Mouse (Mus musculus): ENCODE measurements around the gene Tenm4.

DNA sequence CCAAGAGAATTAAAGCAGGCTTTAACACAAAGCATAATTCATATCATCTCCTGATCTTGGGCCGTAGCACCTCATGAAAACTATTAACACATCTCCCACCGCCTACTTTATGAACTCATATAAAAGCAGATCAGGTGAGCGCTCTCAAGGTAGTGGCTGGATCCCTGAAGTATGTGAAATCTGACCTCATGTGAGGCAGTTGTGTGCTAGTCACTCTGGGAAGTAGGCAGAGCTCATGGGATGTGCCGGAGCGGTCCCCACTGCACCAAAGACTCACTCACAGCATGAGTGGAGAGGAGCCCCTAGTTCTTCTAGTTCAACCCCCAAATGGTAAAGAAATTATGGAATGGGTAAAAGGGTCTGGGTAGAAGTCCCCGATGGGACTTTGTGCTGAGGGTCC, 496.6 kb downstream of the Tenm4 start:
- no peak for TF ChIP-seq CTCF (IDR thresholded peaks at IDR 0.05; ENCODE audit: extremely low read depth, insufficient read length, insufficient replicate concordance, low read depth, low read length)
- no peak for TF ChIP-seq POLR2A (IDR thresholded peaks at IDR 0.05; ENCODE audit: low read depth, low read length)
